Mouse (Mus musculus): ENCODE measurements around the gene AW549877. TPM values are rescaled to one million over a fixed set of nuclear protein-coding genes. Genes with fewer than 3 reads are reported as not detected.

AW549877 gene
- polyA plus RNA-seq, 1 experiment from 2014 or later = 35.0 TPM

DNA sequence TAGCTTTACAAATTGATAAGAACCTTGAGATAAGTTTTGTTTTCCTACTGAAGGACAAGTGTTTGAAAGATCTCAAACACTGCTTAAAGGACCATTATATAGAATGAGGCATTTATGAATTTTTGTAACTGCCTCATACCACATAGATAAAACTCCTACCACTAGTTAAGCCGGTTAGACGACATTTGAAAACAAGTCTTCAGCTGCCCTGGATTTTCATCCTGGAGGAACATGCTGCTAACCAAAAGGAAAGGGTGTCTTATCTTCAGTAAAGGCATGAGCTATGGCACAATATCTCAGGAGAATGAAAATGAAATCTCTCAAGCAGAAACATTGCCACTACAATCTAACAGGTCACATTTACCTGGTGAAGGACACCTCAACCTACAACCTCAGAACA, 28.2 kb upstream of the AW549877 start:
- Histone ChIP-seq H3K4me1 (peaks cover 15% of the 10 kb centered on the region), H3K27me3 (replicated peaks; ENCODE audit: low read depth, poor library complexity, severe bottlenecking) (peaks cover 9% of the 10 kb centered on the region; the same call in 1 of the 2 replicates), H3K4me3 (no peak overlapping the region), H3K36me3 (replicated peaks) (no peaks in the 10 kb centered on the region), H3K9me3 (no peaks in the 10 kb centered on the region), H3K27ac (replicated peaks) (no peak overlapping the region)
- WGBS = 91% methylated on average over 2 of the region's 2 CpGs
- no peak for DNase-seq (ENCODE audit: low spot score)

- WGBS = 83% methylated on average over 4 of the region's 4 CpGs
These were observed 25.2 kb upstream of the AW549877 start for GRCm38 (mm10) chr15:4020711-4021110.

GRCm38 (mm10) chr15:4013873-4014272, 18.3 kb upstream of the AW549877 start:
- Histone ChIP-seq H3K9me3 (no peaks in the 10 kb centered on the region), H3K36me3 (replicated peaks) (no peaks in the 10 kb centered on the region), H3K27me3 (replicated peaks; ENCODE audit: low read depth, poor library complexity, severe bottlenecking) (no peaks in the 10 kb centered on the region), H3K27ac (replicated peaks) (no peak overlapping the region), H3K4me1 (no peaks in the 10 kb centered on the region), H3K4me3 (no peak overlapping the region)
- no peak for DNase-seq (ENCODE audit: low spot score)
- WGBS = 73% methylated on average over 2 of the region's 2 CpGs

More at GRCm38 (mm10) chr15:4020711-4021110, 25.2 kb upstream of the AW549877 start:
- no peaks in the 10 kb centered on the region for H3K27me3 ChIP-seq (replicated peaks; ENCODE audit: low read depth, poor library complexity, severe bottlenecking)
- no peak overlapping the region for H3K4me3 ChIP-seq
- DNase-seq (ENCODE audit: low spot score) = no peak
- no peaks in the 10 kb centered on the region for H3K9me3 ChIP-seq
- peaks cover 2% of the 10 kb centered on the region for H3K4me1 ChIP-seq
- no peak overlapping the region for H3K27ac ChIP-seq (replicated peaks)
- no peaks in the 10 kb centered on the region for H3K36me3 ChIP-seq (replicated peaks)

DNA sequence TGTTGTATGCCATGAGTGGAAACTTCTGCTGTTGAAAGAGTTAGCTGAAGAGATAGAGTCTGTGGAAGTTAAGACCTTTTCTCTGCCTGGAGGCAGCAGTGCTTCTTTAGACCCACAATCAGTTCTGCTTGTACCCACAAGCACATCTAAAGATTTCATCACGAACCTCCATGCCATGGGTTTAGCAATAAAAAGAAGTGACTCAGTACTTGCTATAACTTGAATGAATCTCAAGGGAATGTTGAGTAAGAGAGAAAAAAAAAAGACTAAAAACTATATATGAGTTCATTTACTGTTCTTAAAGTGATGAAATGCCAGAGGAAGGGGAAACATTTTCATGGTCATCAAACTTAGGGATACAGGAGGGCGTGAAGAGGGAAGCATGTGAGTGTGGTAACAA, 5.0 kb upstream of the AW549877 start:
- H3K36me3 ChIP-seq (replicated peaks) = no peaks in the 10 kb centered on the region
- no peaks in the 10 kb centered on the region for H3K27me3 ChIP-seq (replicated peaks; ENCODE audit: low read depth, poor library complexity, severe bottlenecking)
- no peak overlapping the region for H3K27ac ChIP-seq (replicated peaks)
- no peaks in the 10 kb centered on the region for H3K4me1 ChIP-seq
- H3K9me3 ChIP-seq = peaks cover 8% of the 10 kb centered on the region
- WGBS = 84% methylated on average over 2 of the region's 2 CpGs
- no peak for DNase-seq (ENCODE audit: low spot score)
- H3K4me3 ChIP-seq = no peak overlapping the region

GRCm38 (mm10) chr15:3999144-3999543, 3.6 kb upstream of the AW549877 start:
- 68% methylated on average over 2 of the region's 2 CpGs for WGBS
- H3K36me3 ChIP-seq (replicated peaks) = no peaks in the 10 kb centered on the region
- peaks cover 5% of the 10 kb centered on the region; the same call in 1 of the 2 replicates for H3K4me1 ChIP-seq

GRCm38 (mm10) chr15:3996267-3997010, 895 bp upstream of the AW549877 start:
- WGBS = 22% methylated on average over 14 of the region's 14 CpGs
- Histone ChIP-seq H3K9me3 (no peaks in the 10 kb centered on the region), H3K4me1 (peaks cover 5% of the 10 kb centered on the region; the same call in 1 of the 2 replicates), H3K36me3 (replicated peaks) (peaks cover 8% of the 10 kb centered on the region), H3K4me3 (peak overlapping the region; percentile 77), H3K27ac (replicated peaks) (peak overlapping the region; percentile 87), H3K27me3 (replicated peaks; ENCODE audit: low read depth, poor library complexity, severe bottlenecking) (no peaks in the 10 kb centered on the region)
- no peak for DNase-seq (ENCODE audit: low spot score)

More at GRCm38 (mm10) chr15:3999144-3999543, 3.6 kb upstream of the AW549877 start:
- Histone ChIP-seq H3K4me3 (no peak overlapping the region), H3K9me3 (no peaks in the 10 kb centered on the region), H3K27me3 (replicated peaks; ENCODE audit: low read depth, poor library complexity, severe bottlenecking) (no peaks in the 10 kb centered on the region), H3K27ac (replicated peaks) (no peak overlapping the region)
- no peak for DNase-seq (ENCODE audit: low spot score)

DNA sequence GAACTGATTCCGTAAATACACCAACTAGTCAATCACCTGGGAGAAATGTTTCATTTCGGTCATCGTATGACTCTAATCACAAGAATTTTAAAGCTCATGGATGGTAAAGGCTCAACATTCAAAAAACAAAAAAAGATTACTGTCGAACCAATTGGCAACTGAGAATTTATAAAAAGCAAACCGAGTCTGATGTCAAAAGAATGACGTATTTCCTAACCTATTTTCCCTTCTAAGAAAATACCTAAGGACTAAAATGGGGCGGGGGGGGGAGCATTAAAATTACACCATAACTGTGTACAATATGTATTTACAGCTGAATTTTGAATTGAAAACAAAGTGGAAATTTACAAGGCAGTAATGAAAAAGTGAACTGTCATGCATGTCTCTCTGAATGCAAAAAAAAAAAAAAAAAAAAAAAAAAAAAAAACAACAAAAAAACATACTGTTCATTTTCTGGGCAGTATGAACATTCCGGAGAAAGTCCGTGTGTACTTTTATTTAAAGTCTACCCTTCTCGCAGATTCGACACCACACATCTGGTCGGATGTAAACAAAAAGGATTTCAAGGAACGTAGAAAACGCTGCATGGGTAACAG, 594 bp downstream of the AW549877 start:
- H3K36me3 ChIP-seq (replicated peaks) = peaks cover 23% of the 10 kb centered on the region
- no peak for DNase-seq (ENCODE audit: low spot score)
- H3K9me3 ChIP-seq = no peaks in the 10 kb centered on the region
- no peaks in the 10 kb centered on the region for H3K27me3 ChIP-seq (replicated peaks; ENCODE audit: low read depth, poor library complexity, severe bottlenecking)
- peaks cover 5% of the 10 kb centered on the region; the same call in 1 of the 2 replicates for H3K4me1 ChIP-seq
- WGBS = 29% methylated on average over 14 of the region's 14 CpGs
- peak overlapping the region; percentile 77 for H3K4me3 ChIP-seq
- peak overlapping the region; percentile 95 for H3K27ac ChIP-seq (replicated peaks)

GRCm38 (mm10) chr15:3987981-3988380, 7.6 kb downstream of the AW549877 start:
- Histone ChIP-seq H3K9me3 (no peaks in the 10 kb centered on the region), H3K4me3 (no peak overlapping the region), H3K4me1 (no peaks in the 10 kb centered on the region), H3K27ac (replicated peaks) (no peak overlapping the region), H3K36me3 (replicated peaks) (peaks cover 85% of the 10 kb centered on the region), H3K27me3 (replicated peaks; ENCODE audit: low read depth, poor library complexity, severe bottlenecking) (no peaks in the 10 kb centered on the region)
- DNase-seq (ENCODE audit: low spot score) = peak; percentile 27
- WGBS = 66% methylated on average over 2 of the region's 2 CpGs

GRCm38 (mm10) chr15:3984876-3985275, 10.7 kb downstream of the AW549877 start:
- peaks cover 77% of the 10 kb centered on the region for H3K36me3 ChIP-seq (replicated peaks)
- no peak overlapping the region for H3K27ac ChIP-seq (replicated peaks)
- DNase-seq (ENCODE audit: low spot score) = no peak
- WGBS = 89% methylated on average over 2 of the region's 2 CpGs
- no peaks in the 10 kb centered on the region for H3K27me3 ChIP-seq (replicated peaks; ENCODE audit: low read depth, poor library complexity, severe bottlenecking)
- H3K9me3 ChIP-seq = no peaks in the 10 kb centered on the region
- H3K4me1 ChIP-seq = no peaks in the 10 kb centered on the region
- H3K4me3 ChIP-seq = no peak overlapping the region

DNA sequence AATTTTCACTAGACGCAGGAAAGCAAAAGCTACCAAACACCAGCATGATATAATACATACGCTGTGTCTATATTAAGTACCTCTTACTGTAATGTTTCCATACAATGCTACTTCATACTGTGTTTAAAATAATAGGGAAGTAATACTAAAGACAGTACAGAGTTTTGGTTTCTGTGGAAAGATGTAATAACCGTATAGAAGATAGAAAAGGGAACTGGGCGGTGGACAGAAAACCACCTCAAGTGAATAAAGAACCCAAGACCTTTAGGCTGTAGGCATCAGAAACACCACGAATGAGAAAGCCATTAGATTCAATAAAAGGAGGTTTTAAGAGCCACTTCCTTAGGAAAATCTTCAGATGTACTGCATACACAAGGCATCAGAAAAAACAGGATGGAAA, 12.8 kb downstream of the AW549877 start:
- Histone ChIP-seq H3K36me3 (replicated peaks) (peaks cover 58% of the 10 kb centered on the region), H3K4me1 (0 out of 2 replicates have a peak, but pooled peaks cover 4% of the 10 kb centered on the region), H3K9me3 (no peaks in the 10 kb centered on the region), H3K27me3 (replicated peaks; ENCODE audit: low read depth, poor library complexity, severe bottlenecking) (no peaks in the 10 kb centered on the region), H3K27ac (replicated peaks) (no peak overlapping the region), H3K4me3 (no peak overlapping the region)
- WGBS = 94% methylated on average over 5 of the region's 5 CpGs
- no peak for DNase-seq (ENCODE audit: low spot score)

DNA sequence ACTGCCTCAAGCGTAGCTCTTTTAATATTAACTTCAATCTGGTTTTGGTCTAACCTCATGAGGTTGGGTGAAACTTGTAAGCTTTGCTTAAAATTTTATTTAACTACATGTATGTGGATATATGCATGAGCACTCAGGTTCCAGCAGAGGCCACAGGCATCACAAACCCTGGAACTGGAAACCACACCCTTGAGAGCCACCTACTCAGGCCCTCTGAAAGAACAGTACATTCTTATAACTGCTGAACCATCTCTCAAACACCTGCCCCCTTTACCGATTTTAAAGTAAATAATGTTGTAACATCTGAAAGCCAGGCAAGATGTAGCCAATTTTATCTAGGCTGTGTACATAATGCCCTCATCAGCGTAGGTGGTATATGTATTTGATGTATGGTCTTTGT, 15.7 kb downstream of the AW549877 start:
- H3K4me3 ChIP-seq = peak overlapping the region; percentile 74
- H3K27me3 ChIP-seq (replicated peaks; ENCODE audit: low read depth, poor library complexity, severe bottlenecking) = no peaks in the 10 kb centered on the region
- H3K36me3 ChIP-seq (replicated peaks) = peaks cover 35% of the 10 kb centered on the region
- peak overlapping the region; percentile 96; the same call in 1 of the 2 replicates for H3K27ac ChIP-seq (replicated peaks)
- no peak for DNase-seq (ENCODE audit: low spot score)
- H3K4me1 ChIP-seq = 0 out of 2 replicates have a peak, but pooled peaks cover 4% of the 10 kb centered on the region
- WGBS = 89% methylated on average over 3 of the region's 3 CpGs
- H3K9me3 ChIP-seq = no peaks in the 10 kb centered on the region

GRCm38 (mm10) chr15:3979061-3979848, 16.3 kb downstream of the AW549877 start, which contains the start of gene Fbxo4:
Gene Fbxo4, minus strand, starts transcription at chr15:3979573.
- Histone ChIP-seq H3K9me3 (no peaks in the 10 kb centered on the region), H3K27me3 (replicated peaks; ENCODE audit: low read depth, poor library complexity, severe bottlenecking) (no peaks in the 10 kb centered on the region), H3K36me3 (replicated peaks) (peaks cover 29% of the 10 kb centered on the region), H3K4me1 (0 out of 2 replicates have a peak, but pooled peaks cover 4% of the 10 kb centered on the region), H3K4me3 (peak within 1 kb of the TSS; percentile 74), H3K27ac (replicated peaks) (peak within 1 kb of the TSS; percentile 96)
- DNase-seq (ENCODE audit: low spot score) = peak; percentile 80
- WGBS = 2% methylated on average over 61 of the region's 61 CpGs

Data from embryonic facial prominence, embryonic 10.5 days (tissue).